In the genomic region with DNA sequence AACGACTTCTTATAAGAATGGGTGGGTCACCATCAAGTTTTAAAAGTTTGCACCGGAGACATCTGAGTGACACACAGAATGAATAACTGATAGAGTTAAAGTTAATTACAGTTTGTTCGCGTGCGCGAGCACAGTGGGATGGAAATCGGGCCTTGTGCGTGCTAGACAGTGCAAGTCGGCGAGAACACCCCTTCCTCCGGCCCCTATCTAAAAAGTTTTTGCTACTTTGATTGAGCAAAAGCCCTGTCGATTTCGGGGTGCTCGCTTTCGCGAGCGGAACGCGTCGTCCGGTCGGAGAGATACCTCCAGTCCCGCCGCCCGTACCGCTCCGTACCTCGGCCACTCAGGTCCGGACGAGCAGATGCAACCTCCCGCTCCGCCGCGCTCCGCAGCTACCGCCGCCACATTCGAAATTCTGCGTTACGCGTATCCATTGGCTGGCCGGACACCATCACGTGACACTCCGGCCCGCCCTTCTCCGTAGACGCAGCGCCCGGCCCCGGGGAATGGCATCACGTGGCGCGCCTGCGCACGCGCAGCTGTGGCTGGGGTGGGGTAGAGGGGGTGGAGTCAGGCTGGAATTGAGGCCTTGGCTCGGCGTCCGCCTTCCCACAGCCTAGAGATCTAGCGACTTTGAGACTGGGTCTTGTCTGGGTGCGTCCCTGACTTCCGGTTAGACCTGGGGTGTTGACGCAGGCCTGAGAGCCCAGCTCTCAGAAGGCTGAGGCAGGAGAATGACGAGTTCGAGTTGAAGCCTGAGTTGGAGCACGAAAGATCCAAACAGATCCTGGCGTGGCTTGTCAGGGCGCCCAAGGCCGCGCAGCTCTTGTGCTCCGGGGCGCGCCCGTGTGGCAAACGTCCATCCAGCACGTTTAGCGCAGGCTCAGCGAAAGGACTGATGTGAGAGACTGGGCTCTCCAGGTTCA, we compare ENCODE assay signal across 8 mouse cellular contexts. TPM values are rescaled to one million over a fixed set of nuclear protein-coding genes. Genes with fewer than 3 reads are reported as not detected.
DNase-seq lines count a peak whose midpoint lies in the region; ATAC-seq lines count a peak whose summit lies in the region.

A gene (minus strand): TSS at position 457 of the 926 bp plus-strand sequence.

- H3K4me2 ChIP-seq in heart, embryonic 13.5 days, result peak within 1 kb of the TSS; percentile 83
- H3K4me2 ChIP-seq in liver, embryonic 12.5 days, result peak within 1 kb of the TSS; percentile 86
- peak within 1 kb of the TSS; percentile 69 for H3K4me2 ChIP-seq in stomach, embryonic 15.5 days

- H3K9me3 ChIP-seq in heart, embryonic 13.5 days, result no peaks in the 10 kb centered on the region
- no peaks in the 10 kb centered on the region for H3K9me3 ChIP-seq in liver, embryonic 12.5 days (replicated peaks)
- H3K9me3 ChIP-seq in stomach, embryonic 15.5 days, result no peaks in the 10 kb centered on the region

- H3K27me3 ChIP-seq in heart, embryonic 13.5 days (replicated peaks), result no peaks in the 10 kb centered on the region
- no peaks in the 10 kb centered on the region for H3K27me3 ChIP-seq in liver, embryonic 12.5 days (replicated peaks)
- no peaks in the 10 kb centered on the region for H3K27me3 ChIP-seq in stomach, embryonic 15.5 days (replicated peaks)

- WGBS in heart, embryonic 13.5 days, result under 1% methylated on average over 78 of the region's 78 CpGs
- WGBS in liver, embryonic 12.5 days (ENCODE audit: insufficient replicate concordance), result under 1% methylated on average over 78 of the region's 78 CpGs
- WGBS in stomach, embryonic 15.5 days, result under 1% methylated on average over 78 of the region's 78 CpGs

- DNase-seq in CD4-positive, CD25-positive, alpha-beta regulatory T cell, adult 2 months (ENCODE audit: low read depth, low spot score), result peak; percentile 99
- DNase-seq in fat pad, adult 2 months (ENCODE audit: extremely low read depth, low read depth, low spot score), result peak; percentile 39
- peak; percentile 98 for DNase-seq in kidney, postnatal 10 days
- DNase-seq in natural killer cell, adult 2 months (ENCODE audit: low spot score in 2 of 2), result peak; percentile 96 to 98

- peak; percentile 100 for ATAC-seq in heart, embryonic 13.5 days (ENCODE audit: extremely low read depth, insufficient number of reproducible peaks, low FRiP score, low TSS enrichment)
- ATAC-seq in liver, embryonic 12.5 days, result peak; percentile 98
- peak; percentile 98 for ATAC-seq in stomach, embryonic 15.5 days (ENCODE audit: insufficient read depth, low FRiP score, low read depth)

- peaks cover 3% of the 10 kb centered on the region; the same call in 1 of the 2 replicates for H3K4me1 ChIP-seq in brown adipose tissue, adult 24 weeks (ENCODE audit: control insufficient read depth, insufficient read depth, insufficient read length, low read length)
- peaks cover 21% of the 10 kb centered on the region for H3K4me1 ChIP-seq in heart, embryonic 13.5 days
- peaks cover 28% of the 10 kb centered on the region for H3K4me1 ChIP-seq in liver, embryonic 12.5 days
- no peaks in the 10 kb centered on the region for H3K4me1 ChIP-seq in stomach, embryonic 15.5 days

- peaks cover 28% of the 10 kb centered on the region for H3K36me3 ChIP-seq in heart, embryonic 13.5 days
- peaks cover 34% of the 10 kb centered on the region for H3K36me3 ChIP-seq in liver, embryonic 12.5 days
- 0 out of 2 replicates have a peak, but pooled peaks cover 3% of the 10 kb centered on the region for H3K36me3 ChIP-seq in stomach, embryonic 15.5 days

- peak within 1 kb of the TSS; percentile 89 for H3K9ac ChIP-seq in heart, embryonic 13.5 days
- H3K9ac ChIP-seq in liver, embryonic 12.5 days, result peak within 1 kb of the TSS; percentile 84
- H3K9ac ChIP-seq in stomach, embryonic 15.5 days, result peak within 1 kb of the TSS; percentile 50

- H3K27ac ChIP-seq in brown adipose tissue, adult 24 weeks (replicated peaks; ENCODE audit: low read depth, low read length), result peak within 1 kb of the TSS; percentile 99
- peak within 1 kb of the TSS; percentile 99 for H3K27ac ChIP-seq in heart, embryonic 13.5 days (replicated peaks)
- H3K27ac ChIP-seq in liver, embryonic 12.5 days, result peak within 1 kb of the TSS; percentile 97
- H3K27ac ChIP-seq in stomach, embryonic 15.5 days, result peak within 1 kb of the TSS; percentile 99

- H3K4me3 ChIP-seq in brown adipose tissue, adult 24 weeks (ENCODE audit: insufficient read depth, low read depth, low read length), result peak within 1 kb of the TSS; percentile 83
- peak within 1 kb of the TSS; percentile 78 for H3K4me3 ChIP-seq in heart, embryonic 13.5 days
- peak within 1 kb of the TSS; percentile 73 for H3K4me3 ChIP-seq in liver, embryonic 12.5 days
- H3K4me3 ChIP-seq in stomach, embryonic 15.5 days (replicated peaks), result peak within 1 kb of the TSS; percentile 65

RNA-seq across cellular contexts. Expression of the gene that starts here (rescaled TPM):
- polyA plus RNA-seq in brown adipose tissue, adult 24 weeks (2012; ENCODE audit: insufficient read depth, insufficient read length, missing spikeins), result not detected in 2 replicates
- 17.9 TPM in 2 replicates for polyA plus RNA-seq in heart, embryonic 13.5 days (2015; fragmentation: Nextera tagmentation; extraction: Ambion mirVana)
- 39.1 and 40.5 TPM in 2 replicates for polyA plus RNA-seq in liver, embryonic 12.5 days (2016; fragmentation: Nextera tagmentation; extraction: Ambion mirVana)
- 32.0 and 32.4 TPM in 2 replicates for polyA plus RNA-seq in stomach, embryonic 15.5 days (2015; fragmentation: Nextera tagmentation; extraction: Ambion mirVana)

Comparison
In these comparisons a context has a peak if more than half of its experiments do, and no peak if none do; other contexts are left out.
1. Peak in every context shown above with its lines: DNase-seq, ATAC-seq, H3K4me3 ChIP-seq and H3K27ac ChIP-seq.
2. RNA of the gene that starts here (polyA plus RNA-seq): 39.1 to 40.5 TPM in liver, embryonic 12.5 days, 32.0 to 32.4 TPM in stomach, embryonic 15.5 days and 17.9 TPM in heart, embryonic 13.5 days; not detected in brown adipose tissue, adult 24 weeks; every median in the first group is over 10 times any median in the second.
3. DNase-seq: peak in every context shown above with its lines; median percentile 99 in CD4-positive, CD25-positive, alpha-beta regulatory T cell, adult 2 months; 98 in kidney, postnatal 10 days; 97 in natural killer cell, adult 2 months; 39 in fat pad, adult 2 months.